Mouse (Mus musculus): ENCODE measurements around the gene Itprip.

DNA sequence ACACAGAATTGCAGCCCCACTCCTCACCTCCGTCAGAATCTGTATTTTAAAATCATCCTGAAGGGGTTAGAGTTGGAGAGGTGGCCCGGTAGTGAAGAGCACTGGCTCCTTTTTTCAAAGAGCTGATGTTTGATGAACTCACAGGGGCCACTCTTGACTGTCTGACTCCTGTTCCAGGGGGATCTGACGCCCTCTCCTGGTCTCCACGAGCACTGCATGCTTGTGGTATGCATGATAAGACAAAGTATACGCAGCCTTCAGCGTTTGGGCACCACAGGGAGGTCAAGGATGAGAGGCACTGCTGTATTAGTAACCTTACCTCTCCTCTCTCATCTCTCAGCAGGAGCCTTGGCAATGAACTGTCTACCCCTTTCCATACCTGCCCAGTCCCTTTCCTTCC is 19.1 kb downstream of the Itprip start:
- no peak for TF ChIP-seq POLR2A (IDR thresholded peaks at IDR 0.05; ENCODE audit: extremely low read depth, insufficient read depth, low read length)
- 0 out of 2 replicates have a peak, but pooled peaks have one; percentile 13 for TF ChIP-seq CTCF (IDR thresholded peaks at IDR 0.05; ENCODE audit: extremely low read depth, insufficient read depth, low read length)

All from cortical plate, adult 2 months (tissue).